Mouse (Mus musculus) MEL (cell line): ENCODE data around the gene Ankrd66. TPM values are rescaled to one million over a fixed set of nuclear protein-coding genes. Genes with fewer than 3 reads are reported as not detected.

Experiments used
- DNase-seq: peaks from one replicate; pipeline ENCODE4 v3.0.0; 2011; ENCODE audit warnings: low read depth, low spot score
- H3K27ac ChIP-seq: 2 replicates; pipeline ENCODE4 v1.5.1; 2012; ENCODE audit warnings: low read depth, mild to moderate bottlenecking, control low read depth, low read length, moderate library complexity; ENCODE audit not compliant: control insufficient read depth
- H3K27me3 ChIP-seq, 2 experiments: fragments of 150-350 bp in 1 of 2; sonication (generic) in 1 of 2; 2 replicates each; pipeline ENCODE4 v1.6.1; 2012; ENCODE audit warnings: low read length in 2 of 2, mild to moderate bottlenecking in 2 of 2, improper control_type of control experiment in 1 of 2, moderate library complexity in 1 of 2; ENCODE audit not compliant: insufficient read depth in 2 of 2, control insufficient read depth in 1 of 2
- H3K36me3 ChIP-seq, 2 experiments: 2 replicates each; pipeline ENCODE4 v1.6.1; 2012 to 2014; ENCODE audit warnings: low read length in 2 of 2, improper control_type of control experiment in 1 of 2, inconsistent platforms in 1 of 2, mild to moderate bottlenecking in 1 of 2; ENCODE audit not compliant: insufficient read depth in 2 of 2, control insufficient read depth in 1 of 2
- H3K4me1 ChIP-seq, 2 experiments: fragments of 150-350 bp in 1 of 2; sonication (generic) in 1 of 2; 2 replicates each; pipeline ENCODE4 v1.6.1; 2012; ENCODE audit warnings: low read length in 2 of 2, improper control_type of control experiment in 1 of 2, mild to moderate bottlenecking in 1 of 2; ENCODE audit not compliant: insufficient read depth in 2 of 2, control insufficient read depth in 1 of 2
- H3K4me3 ChIP-seq, 2 experiments: fragments of 150-350 bp in 1 of 2; sonication (generic) in 1 of 2; 2 replicates each; pipeline ENCODE4 v1.5.1; 2012; ENCODE audit warnings: low read depth in 2 of 2, low read length in 2 of 2, mild to moderate bottlenecking in 2 of 2, moderate library complexity in 2 of 2, control low read depth in 1 of 2, improper control_type of control experiment in 1 of 2; ENCODE audit not compliant: control insufficient read depth in 1 of 2, insufficient read depth in 1 of 2
- H3K79me2 ChIP-seq: 2 replicates; pipeline ENCODE4 v1.6.1; 2012; ENCODE audit warnings: mild to moderate bottlenecking, low read length, moderate library complexity; ENCODE audit not compliant: control insufficient read depth, poor library complexity, insufficient read depth
- H3K9ac ChIP-seq: 2 replicates; pipeline ENCODE4 v1.6.1; 2012; ENCODE audit warnings: low read depth, mild to moderate bottlenecking, control low read depth, low read length, moderate library complexity; ENCODE audit not compliant: control insufficient read depth, poor library complexity, severe bottlenecking
- H3K9me3 ChIP-seq: fragments of 150-350 bp; sonication (generic); replicated peaks from 2 replicates; pipeline ENCODE4 v1.6.1; 2012; ENCODE audit warnings: mild to moderate bottlenecking, low read length, improper control_type of control experiment, moderate library complexity; ENCODE audit not compliant: insufficient read depth
- CHD1 ChIP-seq: IDR thresholded peaks from 2 replicates; pipeline ENCODE4 v1.6.1; 2012; ENCODE audit warnings: low read depth, mild to moderate bottlenecking, inconsistent platforms, low read length, improper control_type of control experiment
- CHD2 ChIP-seq: IDR thresholded peaks from 2 replicates; pipeline ENCODE4 v1.6.1; 2011; ENCODE audit warnings: low read length, improper control_type of control experiment
- E2F4 ChIP-seq: IDR thresholded peaks from 2 replicates; pipeline ENCODE4 v1.6.1; 2011; ENCODE audit warnings: low read depth, low read length, improper control_type of control experiment, borderline replicate concordance
- EP300 ChIP-seq, 2 experiments: IDR thresholded peaks; 2 replicates each; pipeline ENCODE4 v1.6.1; 2011; ENCODE audit warnings: improper control_type of control experiment in 2 of 2, low read length in 2 of 2, low read depth in 1 of 2, mild to moderate bottlenecking in 1 of 2
- GATA1 ChIP-seq: IDR thresholded peaks from 2 replicates; pipeline ENCODE4 v1.6.1; 2011; ENCODE audit warnings: low read depth, low read length, improper control_type of control experiment
- HCFC1 ChIP-seq: IDR thresholded peaks from 2 replicates; pipeline ENCODE4 v1.6.1; 2012; ENCODE audit warnings: low read depth, mild to moderate bottlenecking, inconsistent platforms, low read length, improper control_type of control experiment, moderate library complexity
- MAZ ChIP-seq: IDR thresholded peaks from 2 replicates; pipeline ENCODE4 v1.6.1; 2012; ENCODE audit warnings: low read depth, mild to moderate bottlenecking, inconsistent platforms, low read length, improper control_type of control experiment
- MXI1 ChIP-seq: IDR thresholded peaks from 2 replicates; pipeline ENCODE4 v1.6.1; 2011; ENCODE audit warnings: mild to moderate bottlenecking, low read depth, low read length, improper control_type of control experiment
- MYB ChIP-seq: IDR thresholded peaks from 2 replicates; pipeline ENCODE4 v1.6.1; 2011; ENCODE audit warnings: mild to moderate bottlenecking, low read depth, low read length, improper control_type of control experiment
- MYC ChIP-seq: IDR thresholded peaks from 2 replicates; pipeline ENCODE4 v1.6.1; 2011; ENCODE audit warnings: low read depth, mild to moderate bottlenecking, low read length, improper control_type of control experiment, moderate library complexity
- NELFE ChIP-seq: IDR thresholded peaks from 2 replicates; pipeline ENCODE4 v1.6.1; 2011; ENCODE audit warnings: low read depth, low read length, improper control_type of control experiment
- POLR2A ChIP-seq, 2 experiments: IDR thresholded peaks; 2 replicates each; pipeline ENCODE4 v1.6.1; 2011 to 2012; ENCODE audit warnings: low read length in 2 of 2, mild to moderate bottlenecking in 2 of 2, control low read depth in 1 of 2, improper control_type of control experiment in 1 of 2, low read depth in 1 of 2, moderate library complexity in 1 of 2; ENCODE audit not compliant: control insufficient read depth in 1 of 2, insufficient read depth in 1 of 2, poor library complexity in 1 of 2
- POLR2AphosphoS2 ChIP-seq: IDR thresholded peaks from 2 replicates; pipeline ENCODE4 v1.6.1; 2011; ENCODE audit warnings: low read length, improper control_type of control experiment
- POLR2AphosphoS5 ChIP-seq: IDR thresholded peaks from 2 replicates; pipeline ENCODE4 v1.6.1; 2012; ENCODE audit warnings: low read depth, borderline replicate concordance, mild to moderate bottlenecking, inconsistent platforms, low read length, moderate library complexity, mixed read lengths
- RCOR1 ChIP-seq: IDR thresholded peaks from 2 replicates; pipeline ENCODE4 v1.6.1; 2012; ENCODE audit warnings: low read depth, mild to moderate bottlenecking, inconsistent platforms, low read length, improper control_type of control experiment
- SIN3A ChIP-seq: IDR thresholded peaks from 2 replicates; pipeline ENCODE4 v1.6.1; 2012; ENCODE audit warnings: low read length, improper control_type of control experiment, inconsistent platforms
- TCF12 ChIP-seq: IDR thresholded peaks from 2 replicates; pipeline ENCODE4 v1.6.1; 2014; ENCODE audit warnings: low read depth, mild to moderate bottlenecking, inconsistent platforms, low read length, improper control_type of control experiment, moderate library complexity
- UBTF ChIP-seq: IDR thresholded peaks from 2 replicates; pipeline ENCODE4 v1.6.1; 2012; ENCODE audit warnings: low read depth, mild to moderate bottlenecking, inconsistent platforms, low read length, improper control_type of control experiment, moderate library complexity, borderline replicate concordance; ENCODE audit not compliant: insufficient read depth
- USF1 ChIP-seq: IDR thresholded peaks from 2 replicates; pipeline ENCODE4 v1.6.1; 2014; ENCODE audit warnings: low read depth, mild to moderate bottlenecking, inconsistent platforms, low read length, improper control_type of control experiment, moderate library complexity
- ZC3H11A ChIP-seq: IDR thresholded peaks from 2 replicates; pipeline ENCODE4 v1.6.1; 2012; ENCODE audit warnings: low read depth, mild to moderate bottlenecking, inconsistent platforms, low read length, improper control_type of control experiment
- ZNF384 ChIP-seq: IDR thresholded peaks from 2 replicates; pipeline ENCODE4 v1.6.1; 2012; ENCODE audit warnings: low read depth, mild to moderate bottlenecking, inconsistent platforms, low read length, improper control_type of control experiment
- polyA plus RNA-seq, 2 experiments: library from polyadenylated mRNA; stranded (reverse) in 1 of 2; unstranded in 1 of 2; fragments of >175 nt in 1 of 2; fragments of >200 nt in 1 of 2; gene quantifications; 2 replicates each; pipeline versions ENCODE4 v1.2.1 to v1.2.4; 2012; ENCODE audit warnings: low replicate concordance in 2 of 2, low read depth in 1 of 2; ENCODE audit not compliant: insufficient read length in 2 of 2, insufficient read depth in 1 of 2, missing spikeins in 1 of 2
- total RNA-seq: library from RNA; depleted of rRNA; stranded (reverse); fragments of 300-350 nt; gene quantifications from 2 replicates; pipeline ENCODE4 v1.2.3, GENCODE M21; 2012

Ankrd66 gene
- total and polyA plus RNA-seq, 3 experiments = not detected

DNA sequence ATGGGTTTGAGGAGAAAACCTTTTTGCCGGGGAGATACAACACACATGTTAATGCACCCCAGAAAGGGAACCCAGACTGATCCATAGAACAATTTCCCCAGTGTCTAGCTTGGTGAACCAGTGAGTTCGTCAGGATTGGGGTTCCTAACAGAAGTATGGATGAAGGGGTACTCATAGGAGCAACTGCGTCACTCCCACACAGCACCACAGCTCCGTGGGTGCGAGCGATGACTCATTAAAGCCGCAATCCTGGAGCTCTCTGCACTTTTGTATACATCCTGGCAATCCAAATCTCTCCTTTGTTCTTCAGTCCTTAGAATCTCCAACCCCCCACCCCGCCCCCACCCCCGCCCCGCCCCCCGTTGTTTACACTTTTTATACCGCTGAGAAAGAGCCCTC lies 24.2 kb upstream of the Ankrd66 start:
- H3K9ac ChIP-seq = no peak overlapping the region
- DNase-seq = no peak
- no peaks in the 10 kb centered on the region for H3K27me3 ChIP-seq
- H3K79me2 ChIP-seq = no peaks in the 10 kb centered on the region
- H3K4me3 ChIP-seq = no peak overlapping the region
- H3K27ac ChIP-seq = no peak overlapping the region
- no peaks in the 10 kb centered on the region for H3K4me1 ChIP-seq
- H3K9me3 ChIP-seq = no peaks in the 10 kb centered on the region
- no peaks in the 10 kb centered on the region for H3K36me3 ChIP-seq
- no peak for TF ChIP-seq MYC
- no peak for TF ChIP-seq POLR2A (IDR thresholded peaks at IDR 0.05; ENCODE audit: control insufficient read depth in 1 of 2, insufficient read depth in 1 of 2, low read depth in 1 of 2, low read length in 2 of 2, poor library complexity in 1 of 2)
- no peak for TF ChIP-seq POLR2AphosphoS2
- no peak for TF ChIP-seq EP300 (IDR thresholded peaks at IDR 0.05; ENCODE audit: low read depth in 1 of 2, low read length in 2 of 2)

DNA sequence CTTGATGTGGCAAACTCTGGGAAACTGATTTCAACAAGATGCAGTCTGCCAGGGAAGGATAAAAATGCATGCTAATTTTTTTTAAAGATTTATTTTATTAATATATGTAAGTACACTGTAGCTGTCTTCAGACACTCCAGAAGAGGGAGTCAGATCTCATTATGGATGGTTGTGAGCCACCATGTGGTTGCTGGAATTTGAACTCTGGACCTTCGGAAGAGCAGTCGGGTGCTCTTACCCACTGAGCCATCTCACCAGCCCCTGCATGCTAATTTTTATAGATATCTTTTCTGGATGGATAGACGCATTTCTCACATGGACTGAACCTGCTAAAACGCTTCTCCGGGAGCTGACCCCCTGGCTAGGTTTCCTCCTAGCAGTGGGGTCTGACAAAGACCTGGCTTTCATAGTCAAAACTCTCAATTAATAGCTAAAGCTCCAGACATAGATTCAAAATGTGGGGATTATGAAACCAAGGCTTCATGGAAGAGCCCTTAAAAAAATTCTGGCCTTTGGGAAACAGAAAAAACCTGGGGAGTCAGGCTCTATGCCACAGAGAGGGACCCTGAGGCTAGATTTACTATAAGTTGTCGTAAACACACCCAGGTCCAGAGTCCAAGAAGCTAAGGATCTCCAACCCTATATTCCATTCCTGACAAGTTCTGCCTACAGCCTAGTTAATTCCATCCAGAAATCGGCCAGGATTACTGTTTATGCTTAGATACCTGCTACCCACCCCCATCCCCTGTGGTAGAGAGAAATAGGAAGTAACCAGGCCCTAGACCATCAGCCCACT lies 20.0 kb upstream of the Ankrd66 start:
- H3K4me1 ChIP-seq = no peaks in the 10 kb centered on the region
- DNase-seq = no peak
- H3K27me3 ChIP-seq = no peaks in the 10 kb centered on the region
- H3K9ac ChIP-seq = no peak overlapping the region
- H3K9me3 ChIP-seq = no peaks in the 10 kb centered on the region
- no peaks in the 10 kb centered on the region for H3K36me3 ChIP-seq
- no peak overlapping the region for H3K27ac ChIP-seq
- no peak overlapping the region for H3K4me3 ChIP-seq
- H3K79me2 ChIP-seq = no peaks in the 10 kb centered on the region
- TF ChIP-seq ZC3H11A (no peak), NELFE (no peak), RCOR1 (no peak), MAZ (no peak), GATA1 (no peak), USF1 (no peak), CHD1 (no peak), MYC (no peak), MXI1 (no peak), TCF12 (no peak), SIN3A (no peak), POLR2AphosphoS5 (no peak), MYB (no peak), ZNF384 (no peak), UBTF (no peak), EP300 (IDR thresholded peaks at IDR 0.05; ENCODE audit: low read depth in 1 of 2, low read length in 2 of 2) (no peak), CHD2 (no peak), E2F4 (no peak), HCFC1 (no peak)
